Comparison of ENCODE assay signal across 10 mouse cellular contexts in the genomic region with DNA sequence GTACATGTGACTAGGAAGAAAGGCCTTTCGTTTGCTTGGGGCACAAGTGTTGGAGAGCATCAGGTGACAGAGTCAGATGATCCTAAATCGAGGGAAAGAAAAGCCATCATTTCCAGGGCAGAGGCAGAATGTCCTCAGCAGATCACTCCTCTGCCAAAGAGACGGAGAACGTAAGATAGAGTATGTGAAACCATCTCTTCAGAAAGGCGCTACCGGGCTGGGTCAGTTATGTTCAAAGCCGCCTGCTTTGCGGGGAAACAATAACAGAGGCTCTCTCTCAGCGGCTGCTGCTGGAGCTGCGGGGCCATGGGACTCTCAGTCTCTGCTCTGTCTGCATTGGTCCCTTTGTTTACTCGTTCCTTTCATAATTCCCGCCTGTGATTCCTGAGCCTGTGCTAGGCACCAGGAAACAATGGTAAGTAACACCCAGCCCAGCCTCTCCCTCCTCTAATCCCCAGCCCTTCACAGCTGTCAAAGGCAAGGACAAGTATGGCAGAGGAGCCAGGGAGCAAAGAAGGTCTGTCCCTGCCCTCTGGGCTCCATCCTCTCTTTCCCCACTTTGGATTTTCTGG.
DNase-seq lines count a peak whose midpoint lies in the region; ATAC-seq and TF ChIP-seq lines count a peak whose summit lies in the region.
"Had no signal": no experiment of that assay in that cellular context is flagged by ENCODE, and none has a peak within 500 bp of the region (broad histone marks: within the 10 kb centered on the region; RNA-seq: fewer than 3 reads in every experiment).

No protein-coding gene starts in this region.

- H3K27ac ChIP-seq in cerebellum, adult 2 months (ENCODE audit: insufficient read depth, low read length) = peak overlapping the region; percentile 69; the same call in 1 of the 2 replicates
- H3K27ac ChIP-seq in hindbrain, embryonic 13.5 days = peak overlapping the region; percentile 25; the same call in 1 of the 2 replicates
- 0 out of 2 replicates have a peak overlapping the region, but pooled peaks have one; percentile 17 for H3K27ac ChIP-seq in neural tube, embryonic 11.5 days (ENCODE audit: low read depth, low read length)

- intact Hi-C loops in gastrocnemius, postnatal 36 days (cut with DNase I) = no loop called here

- H3K36me3 ChIP-seq in hindbrain, embryonic 13.5 days = no peaks in the 10 kb centered on the region
- no peaks in the 10 kb centered on the region for H3K36me3 ChIP-seq in neural tube, embryonic 11.5 days (ENCODE audit: control insufficient read depth, insufficient read depth, low read length)

- 58% methylated on average over 12 of the region's 12 CpGs for WGBS in cerebellum, adult 2 months
- 9% methylated on average over 12 of the region's 12 CpGs for WGBS in hindbrain, embryonic 13.5 days
- 19% methylated on average over 12 of the region's 12 CpGs for WGBS in neural tube, embryonic 11.5 days

- H3K4me2 ChIP-seq in hindbrain, embryonic 13.5 days = peak overlapping the region; percentile 38
- H3K4me2 ChIP-seq in neural tube, embryonic 11.5 days (ENCODE audit: low read depth) = 0 out of 2 replicates have a peak overlapping the region, but pooled peaks have one; percentile 15

- ATAC-seq in cerebellum, adult (ENCODE audit: insufficient number of reproducible peaks, low FRiP score, low TSS enrichment) = no peak
- no peak for ATAC-seq in hindbrain, embryonic 13.5 days (ENCODE audit: low FRiP score)
- no peak for ATAC-seq in neural tube, embryonic 11.5 days (ENCODE audit: insufficient read depth, low FRiP score, low TSS enrichment)

- no peaks in the 10 kb centered on the region for H3K9me3 ChIP-seq in hindbrain, embryonic 13.5 days
- H3K9me3 ChIP-seq in neural tube, embryonic 11.5 days (ENCODE audit: control insufficient read depth, low read length) = no peaks in the 10 kb centered on the region

- no peak for TF ChIP-seq CTCF in cerebellum, adult 2 months (IDR thresholded peaks at IDR 0.05; ENCODE audit: borderline replicate concordance, insufficient read depth, low read depth, low read length)

- H3K9ac ChIP-seq in hindbrain, embryonic 13.5 days = peak overlapping the region; percentile 51; the same call in 1 of the 2 replicates
- peak overlapping the region; percentile 19 for H3K9ac ChIP-seq in neural tube, embryonic 11.5 days (ENCODE audit: low read length)

- no peak for DNase-seq in cerebellum, adult 2 months
- DNase-seq in embryo, embryonic 9.5 days (ENCODE audit: extremely low spot score) = peak; percentile 36
- peak; percentile 42 for DNase-seq in neural tube, embryonic 11.5 days (ENCODE audit: low spot score)
- no peak for DNase-seq in adrenal gland, postnatal 10 days
- DNase-seq in gastrocnemius, postnatal 36 days = no peak
- no peak for DNase-seq in ovary, adult 18-20 months (ENCODE audit: low spot score)
- DNase-seq: kidney, adult 2 months; lung, postnatal 4 days had no signal

- TF ChIP-seq POLR2A in cerebellum, adult 2 months (IDR thresholded peaks at IDR 0.05; ENCODE audit: borderline replicate concordance, insufficient read depth, low read length) = no peak

- H3K4me3 ChIP-seq in cerebellum, adult 2 months (replicated peaks; ENCODE audit: insufficient read depth, low read depth, low read length) = no peak overlapping the region
- H3K4me3 ChIP-seq in hindbrain, embryonic 13.5 days = no peak overlapping the region
- H3K4me3 ChIP-seq in neural tube, embryonic 11.5 days (ENCODE audit: low read depth, low read length) = no peak overlapping the region

- H3K27me3 ChIP-seq in cerebellum, adult 2 months (ENCODE audit: control insufficient read depth, insufficient read depth, low read length) = no peaks in the 10 kb centered on the region
- no peaks in the 10 kb centered on the region for H3K27me3 ChIP-seq in hindbrain, embryonic 13.5 days
- no peaks in the 10 kb centered on the region for H3K27me3 ChIP-seq in neural tube, embryonic 11.5 days (ENCODE audit: control insufficient read depth, insufficient read depth, low read length)

- no peaks in the 10 kb centered on the region; the same call in 1 of the 2 replicates for H3K4me1 ChIP-seq in cerebellum, adult 2 months (ENCODE audit: control insufficient read depth, insufficient read depth, low read length)
- peaks cover 54% of the 10 kb centered on the region for H3K4me1 ChIP-seq in hindbrain, embryonic 13.5 days (replicated peaks)
- H3K4me1 ChIP-seq in neural tube, embryonic 11.5 days (ENCODE audit: control insufficient read depth, insufficient read depth, low read length) = peaks cover 14% of the 10 kb centered on the region; the same call in 1 of the 2 replicates

Comparison
In these comparisons a context has a peak if more than half of its experiments do, and no peak if none do; other contexts are left out.
1. DNase-seq: peak in embryo, embryonic 9.5 days (single experiment) and neural tube, embryonic 11.5 days (single experiment); none in cerebellum, adult 2 months (0 of 2), adrenal gland, postnatal 10 days (single experiment), gastrocnemius, postnatal 36 days (0 of 2) and ovary, adult 18-20 months (single experiment).
2. H3K27ac ChIP-seq: peak in every context shown above with its lines; median percentile 69 in cerebellum, adult 2 months; 25 in hindbrain, embryonic 13.5 days; 17 in neural tube, embryonic 11.5 days.